Mouse (Mus musculus): ENCODE results near the gene Kdelr1.

DNA sequence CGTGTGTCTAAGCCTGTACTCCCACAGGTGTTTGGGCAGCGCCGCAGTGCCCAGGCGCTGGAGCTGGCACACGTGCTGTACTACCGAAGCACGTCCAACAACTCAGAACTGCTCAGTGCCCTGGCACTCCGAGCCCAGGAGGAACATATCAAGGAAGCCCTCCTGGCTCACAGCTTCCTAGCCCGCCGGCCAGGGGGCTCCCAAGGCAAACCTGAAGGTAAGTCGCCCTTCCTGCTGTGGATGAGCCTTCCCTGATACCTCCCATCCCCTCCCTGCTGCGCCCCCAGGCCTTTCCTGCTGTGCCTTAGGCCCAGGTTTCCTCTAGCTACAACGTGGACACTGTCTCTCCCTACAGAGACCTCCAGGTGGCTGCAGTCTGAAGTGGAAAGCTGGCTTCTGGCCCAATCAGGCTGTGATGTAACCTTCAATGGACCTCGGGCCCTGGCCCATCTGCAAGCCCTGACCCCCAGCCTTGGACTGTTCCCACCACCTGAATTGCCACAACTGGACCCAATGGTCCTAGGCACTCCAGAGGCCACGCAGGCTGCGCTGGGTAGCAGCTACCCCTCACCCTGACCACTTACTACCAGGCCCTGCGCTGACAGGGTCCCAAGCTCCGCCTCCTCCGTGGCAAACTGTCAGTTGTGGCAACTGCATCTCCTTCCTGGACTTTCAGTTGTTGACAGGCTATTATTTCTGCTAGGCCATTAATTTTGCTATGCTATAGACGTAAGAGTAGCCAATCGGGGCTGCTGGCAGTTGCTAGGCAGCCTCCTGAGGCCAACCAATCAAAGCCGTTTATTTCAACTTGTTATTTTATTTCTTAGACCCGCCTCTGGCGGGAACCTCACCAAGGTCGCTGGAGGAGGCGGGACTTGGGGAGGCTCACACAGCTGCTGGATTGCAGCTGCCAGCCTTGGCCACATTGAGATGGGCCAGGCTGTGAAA, 43.8 kb downstream of the Kdelr1 start:
- TF ChIP-seq POLR2A (IDR thresholded peaks at IDR 0.05; ENCODE audit: control insufficient read depth in 1 of 2, insufficient read depth in 1 of 2, low read depth in 1 of 2, low read length in 2 of 2, poor library complexity in 1 of 2) = no peak
- TF ChIP-seq USF1 (IDR thresholded peaks at IDR 0.05; ENCODE audit: low read depth, low read length) = no peak
- TF ChIP-seq EP300 (IDR thresholded peaks at IDR 0.05; ENCODE audit: low read depth in 1 of 2, low read length in 2 of 2) = no peak
- no peak for TF ChIP-seq UBTF (IDR thresholded peaks at IDR 0.05; ENCODE audit: borderline replicate concordance, insufficient read depth, low read depth, low read length)

All from MEL (cell line).